Mouse (Mus musculus) layer of hippocampus, adult 18-20 months (tissue): ENCODE measurements around the gene Trappc6a. TPM values are rescaled to one million over a fixed set of nuclear protein-coding genes. Genes with fewer than 3 reads are reported as not detected.

ENCODE experiments used
- DNase-seq, 2 experiments: peaks; one replicate each; pipeline ENCODE4 v3.0.0; 2022; ENCODE audit warnings: low spot score in 2 of 2
- long read RNA-seq: library from polyadenylated mRNA; stranded (forward); transcript quantifications from one replicate; pipeline ENCODE4 v2.0.0, GENCODE M21; 2021
- total RNA-seq, 2 experiments: library from RNA; stranded (reverse); gene quantifications; 2 replicates each; pipeline ENCODE4 v1.2.3; 2021

Trappc6a gene
- 10 to 100 TPM; 20.7 to 21.5 TPM for total RNA-seq
- long read RNA-seq, transcript Trappc6a-201 (6 exons, 785 nt), result major isoform, 10 of 21 reads
- long read RNA-seq, partial matches to known transcripts, result 1 of 21 reads
- long read RNA-seq, other reads (novel, unspliced or antisense), result 6 of 21 reads

GRCm38 (mm10) chr7:19508150-19508923 lies at the start of gene Trappc6a, which contains the start of gene Bloc1s3:
TSS of gene Trappc6a (plus strand) at chr7:19508395.
TSS of gene Bloc1s3 (minus strand) at chr7:19508367.
- peak; percentile 90 to 96 for DNase-seq

GRCm38 (mm10) chr7:19458591-19459111 lies 49.5 kb upstream of the Trappc6a start, which contains the start of gene Mark4:
TSS of gene Mark4 (minus strand) at chr7:19458821.
- peak; percentile 46 to 72 for DNase-seq

- no peak for DNase-seq
These were observed 48.9 kb upstream of the Trappc6a start for GRCm38 (mm10) chr7:19459144-19459870.

- no peak for DNase-seq
These were observed 47.7 kb upstream of the Trappc6a start for GRCm38 (mm10) chr7:19460500-19460899.

GRCm38 (mm10) chr7:19461488-19461887 lies 46.7 kb upstream of the Trappc6a start:
- peak; percentile 43 to 85 for DNase-seq

GRCm38 (mm10) chr7:19462443-19462842 lies 45.8 kb upstream of the Trappc6a start:
- no peak for DNase-seq

GRCm38 (mm10) chr7:19462884-19463381 lies 45.3 kb upstream of the Trappc6a start, which contains the start of gene Exoc3l2:
TSS of gene Exoc3l2 (plus strand) at chr7:19463331.
- DNase-seq, result no peak

- peak in 1 of 2 experiments; percentile 51 for DNase-seq
These were observed 43.6 kb upstream of the Trappc6a start for GRCm38 (mm10) chr7:19464367-19465307.

- DNase-seq, result no peak
These were observed 41.5 kb upstream of the Trappc6a start for GRCm38 (mm10) chr7:19466602-19467145.

GRCm38 (mm10) chr7:19467638-19468037 lies 40.6 kb upstream of the Trappc6a start:
- DNase-seq, result no peak

- no peak for DNase-seq
These were observed 39.9 kb upstream of the Trappc6a start for GRCm38 (mm10) chr7:19468279-19468678.

GRCm38 (mm10) chr7:19469404-19469803 lies 38.8 kb upstream of the Trappc6a start:
- DNase-seq, result no peak

- no peak for DNase-seq
These were observed 37.9 kb upstream of the Trappc6a start for GRCm38 (mm10) chr7:19470308-19470707.

- DNase-seq, result no peak
These were observed 35.8 kb upstream of the Trappc6a start for GRCm38 (mm10) chr7:19472403-19472802.

GRCm38 (mm10) chr7:19473875-19474443 lies 34.2 kb upstream of the Trappc6a start:
- peak; percentile 72 to 82 for DNase-seq

- peak in 1 of 2 experiments; percentile 13 for DNase-seq
These were observed 31.1 kb upstream of the Trappc6a start for GRCm38 (mm10) chr7:19477084-19477483.

- DNase-seq, result no peak
These were observed 30.4 kb upstream of the Trappc6a start for GRCm38 (mm10) chr7:19477624-19478384.

- DNase-seq, result no peak
These were observed 24.9 kb upstream of the Trappc6a start for GRCm38 (mm10) chr7:19483281-19483680.

GRCm38 (mm10) chr7:19485488-19485887 lies 22.7 kb upstream of the Trappc6a start:
- no peak for DNase-seq
